Mouse (Mus musculus): ENCODE data around the gene Clnk.

GRCm38 (mm10) chr5:38708940-38709581, 167.6 kb downstream of the Clnk start:
- TF ChIP-seq CTCF (conservative IDR thresholded peaks at IDR 0.05; ENCODE audit: low read length) (no peak), NANOG (IDR thresholded peaks at IDR 0.05; ENCODE audit: borderline replicate concordance, low read length) (no peak), POU5F1 (IDR thresholded peaks at IDR 0.05; ENCODE audit: borderline replicate concordance, low read length) (no peak)

Data from E14TG2a.4 (cell line).